Comparison of ENCODE assay signal across 8 mouse cellular contexts in genomic region chr16:91545597-91546281, GRCm38 (mm10). TPM values are rescaled to one million over a fixed set of nuclear protein-coding genes. Genes with fewer than 3 reads are reported as not detected.
A peak's percentile ranks its signal among the peaks of the same experiment; 100 is the strongest.
DNase-seq lines count a peak whose midpoint lies in the region; ATAC-seq and TF ChIP-seq lines count a peak whose summit lies in the region.

No protein-coding gene starts in this region.

- H3K9ac ChIP-seq in forebrain, embryonic 15.5 days (replicated peaks) = no peak overlapping the region
- no peak overlapping the region for H3K9ac ChIP-seq in forebrain, postnatal 0 days
- no peak overlapping the region for H3K9ac ChIP-seq in limb, embryonic 15.5 days
- no peak overlapping the region for H3K9ac ChIP-seq in forebrain, embryonic 14.5 days (ENCODE audit: low read length)

- no peak for TF ChIP-seq CTCF in forebrain, postnatal 0 days (IDR thresholded peaks at IDR 0.05; ENCODE audit: low read depth)
- TF ChIP-seq CTCF in bone marrow macrophage, adult 2 months (IDR thresholded peaks at IDR 0.05; ENCODE audit: low read depth, low read length) = no peak

- H3K4me3 ChIP-seq in forebrain, embryonic 15.5 days = no peak overlapping the region
- H3K4me3 ChIP-seq in forebrain, postnatal 0 days (ENCODE audit: low read depth, low read length) = no peak overlapping the region
- H3K4me3 ChIP-seq in bone marrow macrophage, adult 2 months (ENCODE audit: insufficient read depth, low read length) = peak overlapping the region; percentile 36
- H3K4me3 ChIP-seq in limb, embryonic 15.5 days = no peak overlapping the region
- H3K4me3 ChIP-seq in forebrain, embryonic 14.5 days (ENCODE audit: low read depth, low read length) = no peak overlapping the region

- TF ChIP-seq POLR2A in bone marrow macrophage, adult 2 months (IDR thresholded peaks at IDR 0.05; ENCODE audit: borderline replicate concordance, low read depth, low read length) = peak; percentile 12; the same call in 1 of the 2 replicates

- no peaks in the 10 kb centered on the region for H3K36me3 ChIP-seq in forebrain, embryonic 15.5 days
- H3K36me3 ChIP-seq in forebrain, postnatal 0 days (ENCODE audit: insufficient read depth) = no peaks in the 10 kb centered on the region
- no peaks in the 10 kb centered on the region for H3K36me3 ChIP-seq in limb, embryonic 15.5 days
- H3K36me3 ChIP-seq in forebrain, embryonic 14.5 days (ENCODE audit: control insufficient read depth, insufficient read depth, low read length) = no peaks in the 10 kb centered on the region

- no peak overlapping the region for H3K27ac ChIP-seq in forebrain, embryonic 15.5 days (replicated peaks)
- H3K27ac ChIP-seq in forebrain, postnatal 0 days (ENCODE audit: low read depth, low read length) = no peak overlapping the region
- peak overlapping the region; percentile 92 for H3K27ac ChIP-seq in bone marrow macrophage, adult 2 months (ENCODE audit: insufficient read depth, low read depth, low read length)
- H3K27ac ChIP-seq in limb, embryonic 15.5 days = peak overlapping the region; percentile 57; the same call in 1 of the 2 replicates
- no peak overlapping the region for H3K27ac ChIP-seq in forebrain, embryonic 14.5 days (ENCODE audit: low read depth, low read length)

- no peak for ATAC-seq in forebrain, embryonic 15.5 days (replicated peaks)
- ATAC-seq in forebrain, postnatal 0 days = no peak
- ATAC-seq in limb, embryonic 15.5 days (ENCODE audit: insufficient number of reproducible peaks, low FRiP score, low TSS enrichment, low read depth) = no peak
- ATAC-seq in forebrain, embryonic 14.5 days = no peak

- no peak for DNase-seq in forebrain, postnatal 0 days
- peak; percentile 21 to 65 for DNase-seq in natural killer cell, adult 2 months (ENCODE audit: low spot score in 2 of 2)
- no peak for DNase-seq in cerebellum, adult 11 months
- DNase-seq in forebrain, embryonic 14.5 days (ENCODE audit: low spot score) = no peak
- no peak for DNase-seq in left cerebral cortex, postnatal 25 days (ENCODE audit: low spot score in 2 of 2)

- H3K4me1 ChIP-seq in forebrain, embryonic 15.5 days = peaks cover 43% of the 10 kb centered on the region
- peaks cover 10% of the 10 kb centered on the region for H3K4me1 ChIP-seq in forebrain, postnatal 0 days (ENCODE audit: insufficient read depth)
- peaks cover 25% of the 10 kb centered on the region for H3K4me1 ChIP-seq in bone marrow macrophage, adult 2 months (ENCODE audit: control insufficient read depth, insufficient read depth, low read length)
- peaks cover 41% of the 10 kb centered on the region for H3K4me1 ChIP-seq in limb, embryonic 15.5 days
- peaks cover 3% of the 10 kb centered on the region; the same call in 1 of the 2 replicates for H3K4me1 ChIP-seq in forebrain, embryonic 14.5 days (ENCODE audit: control insufficient read depth, insufficient read depth, low read length)

- H3K4me2 ChIP-seq in forebrain, embryonic 15.5 days (replicated peaks) = peak overlapping the region; percentile 61; the same call in 1 of the 2 replicates
- no peak overlapping the region for H3K4me2 ChIP-seq in forebrain, postnatal 0 days (ENCODE audit: low read depth)
- no peak overlapping the region for H3K4me2 ChIP-seq in limb, embryonic 15.5 days
- no peak overlapping the region for H3K4me2 ChIP-seq in forebrain, embryonic 14.5 days (ENCODE audit: low read length)

- WGBS in forebrain, embryonic 15.5 days = 75% methylated on average over 10 of the region's 10 CpGs
- WGBS in forebrain, postnatal 0 days = 74% methylated on average over 10 of the region's 10 CpGs
- WGBS in limb, embryonic 15.5 days = 47% methylated on average over 10 of the region's 10 CpGs
- WGBS in forebrain, embryonic 14.5 days = 75% methylated on average over 10 of the region's 10 CpGs

- no peaks in the 10 kb centered on the region for H3K9me3 ChIP-seq in forebrain, embryonic 15.5 days
- H3K9me3 ChIP-seq in forebrain, postnatal 0 days (ENCODE audit: low read length) = no peaks in the 10 kb centered on the region
- no peaks in the 10 kb centered on the region for H3K9me3 ChIP-seq in limb, embryonic 15.5 days
- no peaks in the 10 kb centered on the region for H3K9me3 ChIP-seq in forebrain, embryonic 14.5 days (replicated peaks; ENCODE audit: control insufficient read depth, low read length)

- intact Hi-C loops in left cerebral cortex, postnatal 25 days (cut with DNase I) = loop anchor here (5.0 kb wide), 1 partner anchor 33 kb away; no protein-coding TSS in a partner anchor

- H3K27me3 ChIP-seq in forebrain, embryonic 15.5 days = no peaks in the 10 kb centered on the region
- no peaks in the 10 kb centered on the region for H3K27me3 ChIP-seq in forebrain, postnatal 0 days (ENCODE audit: insufficient read depth, low read length)
- H3K27me3 ChIP-seq in limb, embryonic 15.5 days = no peaks in the 10 kb centered on the region
- H3K27me3 ChIP-seq in forebrain, embryonic 14.5 days (replicated peaks; ENCODE audit: control insufficient read depth, insufficient read depth, low read length) = no peaks in the 10 kb centered on the region

RNA-seq across cellular contexts. Expression of gene Ifngr2, which starts 1.1 kb away (rescaled TPM):
- 104 and 105 TPM in 2 replicates for polyA plus RNA-seq in forebrain, embryonic 15.5 days (2015; fragmentation: Nextera tagmentation; extraction: Ambion mirVana)
- total RNA-seq in forebrain, postnatal 0 days (2014; rRNA removed) = 61.8 and 63.0 TPM in 2 replicates
- 112 and 146 TPM in 2 replicates for polyA plus RNA-seq in forebrain, postnatal 0 days (2015; fragmentation: Nextera tagmentation; extraction: Ambion mirVana)
- 193 and 222 TPM in 2 replicates for polyA plus RNA-seq in bone marrow macrophage, adult 2 months (2012; ENCODE audit: insufficient read depth, insufficient read length, missing spikeins)
- polyA plus RNA-seq in limb, embryonic 15.5 days (2015; fragmentation: Nextera tagmentation; extraction: Ambion mirVana) = 56.6 and 67.3 TPM in 2 replicates
- polyA plus RNA-seq in forebrain, embryonic 14.5 days (2014; fragmentation: Nextera tagmentation; extraction: Ambion mirVana) = 77.3 and 100 TPM in 2 replicates
- total RNA-seq in left cerebral cortex, postnatal 25 days (2021) = 10 to 100 TPM; 43.3 to 46.9 TPM

RNA-seq across cellular contexts. Expression of gene Tmem50b, which starts 51.9 kb away (rescaled TPM):
- polyA plus RNA-seq in forebrain, embryonic 15.5 days (2015; fragmentation: Nextera tagmentation; extraction: Ambion mirVana) = 83.2 and 89.2 TPM in 2 replicates
- 65.2 and 65.6 TPM in 2 replicates for total RNA-seq in forebrain, postnatal 0 days (2014; rRNA removed)
- polyA plus RNA-seq in forebrain, postnatal 0 days (2015; fragmentation: Nextera tagmentation; extraction: Ambion mirVana) = 98.8 and 102 TPM in 2 replicates
- polyA plus RNA-seq in bone marrow macrophage, adult 2 months (2012; ENCODE audit: insufficient read depth, insufficient read length, missing spikeins) = 78.7 and 80.3 TPM in 2 replicates
- polyA plus RNA-seq in limb, embryonic 15.5 days (2015; fragmentation: Nextera tagmentation; extraction: Ambion mirVana) = 53.6 and 54.3 TPM in 2 replicates
- 105 and 111 TPM in 2 replicates for polyA plus RNA-seq in forebrain, embryonic 14.5 days (2014; fragmentation: Nextera tagmentation; extraction: Ambion mirVana)
- total RNA-seq in left cerebral cortex, postnatal 25 days (2021) = 10 to 100 TPM; 96.1 to 98.9 TPM

Comparison
In these comparisons a context has a peak if more than half of its experiments do, and no peak if none do; other contexts are left out.
1. H3K27ac ChIP-seq: peak in bone marrow macrophage, adult 2 months (single experiment) and limb, embryonic 15.5 days (single experiment); none in forebrain, embryonic 15.5 days (single experiment), forebrain, postnatal 0 days (single experiment) and forebrain, embryonic 14.5 days (single experiment).
2. DNase-seq: peak in natural killer cell, adult 2 months (2 of 2); none in forebrain, postnatal 0 days (single experiment), cerebellum, adult 11 months (single experiment), forebrain, embryonic 14.5 days (single experiment) and left cerebral cortex, postnatal 25 days (0 of 2).